Comparison of ENCODE assay signal across 15 mouse cellular contexts in the genomic region with DNA sequence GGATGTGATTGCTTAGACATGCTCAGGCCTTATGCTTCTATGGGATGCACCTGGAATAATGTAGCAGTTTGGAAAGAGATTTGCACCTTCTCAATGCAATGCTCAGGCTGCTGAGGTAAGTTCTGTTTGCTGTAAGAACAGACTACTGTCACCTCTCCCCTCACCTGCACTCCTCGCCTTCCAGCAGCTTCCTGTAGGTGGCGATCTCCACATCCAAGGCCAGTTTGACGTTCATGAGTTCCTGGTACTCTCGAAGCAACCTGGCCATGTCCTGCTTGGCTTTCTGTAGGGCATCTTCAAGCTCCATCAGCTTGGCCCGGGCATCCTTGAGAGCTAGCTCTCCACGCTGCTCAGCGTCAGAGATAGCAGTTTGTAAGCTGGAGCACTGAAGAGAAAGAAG. TPM values are rescaled to one million over a fixed set of nuclear protein-coding genes. Genes with fewer than 3 reads are reported as not detected.
DNase-seq lines count a peak whose midpoint lies in the region; ATAC-seq and TF ChIP-seq lines count a peak whose summit lies in the region.
"Had no signal": no experiment of that assay in that cellular context is flagged by ENCODE, and none has a peak within 500 bp of the region (broad histone marks: within the 10 kb centered on the region; RNA-seq: fewer than 3 reads in every experiment).

No protein-coding gene starts in this region.

- no peak overlapping the region for H3K9ac ChIP-seq in forebrain, postnatal 0 days
- no peak overlapping the region for H3K9ac ChIP-seq in forebrain, embryonic 11.5 days (ENCODE audit: low read length)
- no peak overlapping the region for H3K9ac ChIP-seq in midbrain, postnatal 0 days (replicated peaks; ENCODE audit: low read length, poor library complexity, severe bottlenecking)
- no peak overlapping the region for H3K9ac ChIP-seq in midbrain, embryonic 14.5 days (replicated peaks; ENCODE audit: low read length)
- no peak overlapping the region for H3K9ac ChIP-seq in forebrain, embryonic 16.5 days (replicated peaks; ENCODE audit: low read depth, low read length)
- H3K9ac ChIP-seq: neural tube, embryonic 13.5 days had no signal

- no peak overlapping the region for H3K4me2 ChIP-seq in forebrain, postnatal 0 days (ENCODE audit: low read depth)
- H3K4me2 ChIP-seq in forebrain, embryonic 11.5 days (ENCODE audit: low read depth, low read length, severe bottlenecking): no peak overlapping the region
- no peak overlapping the region for H3K4me2 ChIP-seq in midbrain, postnatal 0 days (ENCODE audit: low read depth, low read length, poor library complexity, severe bottlenecking)
- no peak overlapping the region for H3K4me2 ChIP-seq in midbrain, embryonic 14.5 days (ENCODE audit: low read length)
- H3K4me2 ChIP-seq in forebrain, embryonic 16.5 days (ENCODE audit: low read length): no peak overlapping the region
- H3K4me2 ChIP-seq: neural tube, embryonic 13.5 days had no signal

- WGBS in forebrain, postnatal 0 days: 45% methylated on average over 7 of the region's 7 CpGs
- WGBS in forebrain, embryonic 11.5 days: 44% methylated on average over 7 of the region's 7 CpGs
- 50% methylated on average over 7 of the region's 7 CpGs for WGBS in midbrain, postnatal 0 days
- 54% methylated on average over 7 of the region's 7 CpGs for WGBS in midbrain, embryonic 14.5 days
- WGBS in forebrain, embryonic 16.5 days: 45% methylated on average over 7 of the region's 7 CpGs

- H3K9me3 ChIP-seq in forebrain, postnatal 0 days (ENCODE audit: low read length): no peaks in the 10 kb centered on the region
- H3K9me3 ChIP-seq in forebrain, embryonic 11.5 days (ENCODE audit: control insufficient read depth, low read length): no peaks in the 10 kb centered on the region
- H3K9me3 ChIP-seq in midbrain, postnatal 0 days (ENCODE audit: low read length): no peaks in the 10 kb centered on the region
- H3K9me3 ChIP-seq in midbrain, embryonic 14.5 days (ENCODE audit: control insufficient read depth, low read length): no peaks in the 10 kb centered on the region
- no peaks in the 10 kb centered on the region for H3K9me3 ChIP-seq in forebrain, embryonic 16.5 days (ENCODE audit: control insufficient read depth, low read length)
- H3K9me3 ChIP-seq: neural tube, embryonic 13.5 days had no signal

- H3K27ac ChIP-seq in forebrain, postnatal 0 days (ENCODE audit: low read depth, low read length): no peak overlapping the region
- no peak overlapping the region for H3K27ac ChIP-seq in forebrain, embryonic 11.5 days (ENCODE audit: low read depth, low read length)
- no peak overlapping the region for H3K27ac ChIP-seq in midbrain, postnatal 0 days (ENCODE audit: low read depth, low read length)
- H3K27ac ChIP-seq in midbrain, embryonic 14.5 days (replicated peaks; ENCODE audit: low read depth, low read length): no peak overlapping the region
- no peak overlapping the region for H3K27ac ChIP-seq in forebrain, embryonic 16.5 days (ENCODE audit: low read length)
- H3K27ac ChIP-seq: neural tube, embryonic 13.5 days had no signal

- no peak overlapping the region for H3K4me3 ChIP-seq in forebrain, postnatal 0 days (ENCODE audit: low read depth, low read length)
- no peak overlapping the region for H3K4me3 ChIP-seq in forebrain, embryonic 11.5 days (ENCODE audit: low read depth, low read length)
- no peak overlapping the region for H3K4me3 ChIP-seq in midbrain, postnatal 0 days (ENCODE audit: low read depth, low read length)
- H3K4me3 ChIP-seq in midbrain, embryonic 14.5 days (replicated peaks; ENCODE audit: low read depth, low read length): no peak overlapping the region
- no peak overlapping the region for H3K4me3 ChIP-seq in forebrain, embryonic 16.5 days (replicated peaks; ENCODE audit: low read length)
- H3K4me3 ChIP-seq: neural tube, embryonic 13.5 days had no signal

- DNase-seq in forebrain, postnatal 0 days: no peak
- no peak for DNase-seq in forebrain, embryonic 11.5 days (ENCODE audit: low spot score)
- no peak for DNase-seq in midbrain, postnatal 0 days (ENCODE audit: low spot score)
- DNase-seq in midbrain, embryonic 14.5 days: no peak
- DNase-seq in R1 (ENCODE audit: low read depth, low spot score): peak; percentile 27
- peak; percentile 24 for DNase-seq in lung, postnatal 36 days
- DNase-seq: adrenal gland, adult 8-10 months had no signal

- peak; percentile 33; the same call in 1 of the 2 replicates for TF ChIP-seq CTCF in forebrain, postnatal 0 days (IDR thresholded peaks at IDR 0.05; ENCODE audit: low read depth)
- TF ChIP-seq CTCF in midbrain, postnatal 0 days (IDR thresholded peaks at IDR 0.05): peak; percentile 41

- H3K36me3 ChIP-seq in forebrain, postnatal 0 days (ENCODE audit: insufficient read depth): no peaks in the 10 kb centered on the region
- H3K36me3 ChIP-seq in forebrain, embryonic 11.5 days (ENCODE audit: control insufficient read depth, insufficient read depth, low read length): no peaks in the 10 kb centered on the region
- no peaks in the 10 kb centered on the region for H3K36me3 ChIP-seq in midbrain, postnatal 0 days (ENCODE audit: insufficient read depth, low read length)
- no peaks in the 10 kb centered on the region for H3K36me3 ChIP-seq in midbrain, embryonic 14.5 days (ENCODE audit: control insufficient read depth, insufficient read depth, low read length)
- H3K36me3 ChIP-seq in forebrain, embryonic 16.5 days (ENCODE audit: control insufficient read depth, insufficient read depth): no peaks in the 10 kb centered on the region
- H3K36me3 ChIP-seq: neural tube, embryonic 13.5 days had no signal

- H3K4me1 ChIP-seq in forebrain, postnatal 0 days (ENCODE audit: insufficient read depth): no peaks in the 10 kb centered on the region
- no peaks in the 10 kb centered on the region for H3K4me1 ChIP-seq in forebrain, embryonic 11.5 days (replicated peaks; ENCODE audit: control insufficient read depth, insufficient read depth, low read length)
- no peaks in the 10 kb centered on the region for H3K4me1 ChIP-seq in midbrain, postnatal 0 days (ENCODE audit: insufficient read depth, low read length)
- no peaks in the 10 kb centered on the region for H3K4me1 ChIP-seq in midbrain, embryonic 14.5 days (ENCODE audit: control insufficient read depth, insufficient read depth, low read length)
- no peaks in the 10 kb centered on the region for H3K4me1 ChIP-seq in forebrain, embryonic 16.5 days (replicated peaks; ENCODE audit: control insufficient read depth, insufficient read depth, low read length)
- H3K4me1 ChIP-seq: neural tube, embryonic 13.5 days had no signal

- ATAC-seq in forebrain, postnatal 0 days: no peak
- no peak for ATAC-seq in forebrain, embryonic 11.5 days (replicated peaks; ENCODE audit: low FRiP score)
- ATAC-seq in midbrain, postnatal 0 days (ENCODE audit: low FRiP score): no peak
- ATAC-seq in midbrain, embryonic 14.5 days (ENCODE audit: low FRiP score, low TSS enrichment): no peak
- ATAC-seq in monocyte, adult 5-6 weeks (replicated peaks; ENCODE audit: insufficient number of reproducible peaks, low FRiP score, low TSS enrichment, poor library complexity, severe bottlenecking): no peak
- no peak for ATAC-seq in forebrain, embryonic 16.5 days

- H3K27me3 ChIP-seq in forebrain, postnatal 0 days (ENCODE audit: insufficient read depth, low read length): no peaks in the 10 kb centered on the region
- H3K27me3 ChIP-seq in forebrain, embryonic 11.5 days (ENCODE audit: control insufficient read depth, insufficient read depth, low read length): no peaks in the 10 kb centered on the region
- no peaks in the 10 kb centered on the region for H3K27me3 ChIP-seq in midbrain, postnatal 0 days (ENCODE audit: insufficient read depth, low read length)
- H3K27me3 ChIP-seq in midbrain, embryonic 14.5 days (ENCODE audit: control insufficient read depth, insufficient read depth, low read length): no peaks in the 10 kb centered on the region
- no peaks in the 10 kb centered on the region for H3K27me3 ChIP-seq in forebrain, embryonic 16.5 days (replicated peaks; ENCODE audit: control insufficient read depth, insufficient read depth, low read length)
- H3K27me3 ChIP-seq: neural tube, embryonic 13.5 days had no signal

RNA-seq across cellular contexts. Expression of gene Krt90, which starts 5.0 kb away (rescaled TPM):
- total RNA-seq in forebrain, postnatal 0 days (2014; rRNA removed): 0.29 TPM in 1 of 2 replicates, not detected in the other
- polyA plus RNA-seq in forebrain, postnatal 0 days (2015; fragmentation: Nextera tagmentation; extraction: Ambion mirVana): 0.10 and 0.29 TPM in 2 replicates
- polyA plus RNA-seq in forebrain, embryonic 11.5 days (2014; fragmentation: Nextera tagmentation; extraction: Ambion mirVana): 0.21 and 0.41 TPM in 2 replicates
- 0.09 TPM in 1 of 2 replicates, not detected in the other for total RNA-seq in midbrain, postnatal 0 days (2014; rRNA removed)
- polyA plus RNA-seq in midbrain, postnatal 0 days (2015; fragmentation: Nextera tagmentation; extraction: Ambion mirVana): 0.41 and 0.50 TPM in 2 replicates
- polyA plus RNA-seq in midbrain, embryonic 14.5 days (2014; fragmentation: Nextera tagmentation; extraction: Ambion mirVana): 0.08 TPM in 1 of 2 replicates, not detected in the other
- not detected in 3 replicates for total RNA-seq in monocyte, adult 5-6 weeks (2017)
- polyA plus RNA-seq in forebrain, embryonic 16.5 days (2015; fragmentation: Nextera tagmentation; extraction: Ambion mirVana): 0.08 and 0.09 TPM in 2 replicates
- total RNA-seq: adrenal gland, adult 8-10 months; gastrocnemius, adult 18-20 months; hematopoietic stem cell, adult 5-6 weeks; left cerebral cortex, adult 18-20 months; megakaryocyte progenitor cell, adult 5-6 weeks had no signal

RNA-seq across cellular contexts. Expression of gene Krt75, which starts 5.9 kb away (rescaled TPM):
- 0.10 and 0.15 TPM in 2 replicates for total RNA-seq in forebrain, postnatal 0 days (2014; rRNA removed)
- 0.05 and 0.19 TPM in 2 replicates for polyA plus RNA-seq in forebrain, postnatal 0 days (2015; fragmentation: Nextera tagmentation; extraction: Ambion mirVana)
- not detected in 2 replicates for polyA plus RNA-seq in forebrain, embryonic 11.5 days (2014; fragmentation: Nextera tagmentation; extraction: Ambion mirVana)
- 0.05 TPM in 1 of 2 replicates, not detected in the other for total RNA-seq in midbrain, postnatal 0 days (2014; rRNA removed)
- polyA plus RNA-seq in midbrain, postnatal 0 days (2015; fragmentation: Nextera tagmentation; extraction: Ambion mirVana): 0.12 TPM in 2 replicates
- 0.07 and 0.15 TPM in 2 replicates for polyA plus RNA-seq in midbrain, embryonic 14.5 days (2014; fragmentation: Nextera tagmentation; extraction: Ambion mirVana)
- not detected in 3 replicates for total RNA-seq in monocyte, adult 5-6 weeks (2017)
- 0.10 TPM in 1 of 2 replicates, not detected in the other for polyA plus RNA-seq in forebrain, embryonic 16.5 days (2015; fragmentation: Nextera tagmentation; extraction: Ambion mirVana)
- total RNA-seq: adrenal gland, adult 8-10 months; gastrocnemius, adult 18-20 months; hematopoietic stem cell, adult 5-6 weeks; left cerebral cortex, adult 18-20 months; megakaryocyte progenitor cell, adult 5-6 weeks had no signal

RNA-seq across cellular contexts. Expression of gene Krt82, which starts 17.3 kb away (rescaled TPM):
- not detected in 2 replicates for total RNA-seq in forebrain, postnatal 0 days (2014; rRNA removed)
- not detected in 2 replicates for polyA plus RNA-seq in forebrain, postnatal 0 days (2015; fragmentation: Nextera tagmentation; extraction: Ambion mirVana)
- not detected in 2 replicates for polyA plus RNA-seq in forebrain, embryonic 11.5 days (2014; fragmentation: Nextera tagmentation; extraction: Ambion mirVana)
- total RNA-seq in midbrain, postnatal 0 days (2014; rRNA removed): not detected in 2 replicates
- not detected in 2 replicates for polyA plus RNA-seq in midbrain, postnatal 0 days (2015; fragmentation: Nextera tagmentation; extraction: Ambion mirVana)
- polyA plus RNA-seq in midbrain, embryonic 14.5 days (2014; fragmentation: Nextera tagmentation; extraction: Ambion mirVana): not detected in 2 replicates
- not detected in 3 replicates for total RNA-seq in monocyte, adult 5-6 weeks (2017)
- polyA plus RNA-seq in forebrain, embryonic 16.5 days (2015; fragmentation: Nextera tagmentation; extraction: Ambion mirVana): not detected in 2 replicates
- total RNA-seq: adrenal gland, adult 8-10 months; ES-E14; gastrocnemius, adult 18-20 months; hematopoietic stem cell, adult 5-6 weeks; left cerebral cortex, adult 18-20 months; megakaryocyte progenitor cell, adult 5-6 weeks had no signal
- polyA plus RNA-seq: neural tube, embryonic 13.5 days had no signal

RNA-seq across cellular contexts. Expression of gene Krt84, which starts 35.2 kb away (rescaled TPM):
- total RNA-seq in forebrain, postnatal 0 days (2014; rRNA removed): not detected in 2 replicates
- not detected in 2 replicates for polyA plus RNA-seq in forebrain, postnatal 0 days (2015; fragmentation: Nextera tagmentation; extraction: Ambion mirVana)
- not detected in 2 replicates for polyA plus RNA-seq in forebrain, embryonic 11.5 days (2014; fragmentation: Nextera tagmentation; extraction: Ambion mirVana)
- total RNA-seq in midbrain, postnatal 0 days (2014; rRNA removed): not detected in 2 replicates
- not detected in 2 replicates for polyA plus RNA-seq in midbrain, postnatal 0 days (2015; fragmentation: Nextera tagmentation; extraction: Ambion mirVana)
- not detected in 2 replicates for polyA plus RNA-seq in midbrain, embryonic 14.5 days (2014; fragmentation: Nextera tagmentation; extraction: Ambion mirVana)
- total RNA-seq in monocyte, adult 5-6 weeks (2017): not detected in 3 replicates
- not detected in 2 replicates for polyA plus RNA-seq in forebrain, embryonic 16.5 days (2015; fragmentation: Nextera tagmentation; extraction: Ambion mirVana)
- total RNA-seq: adrenal gland, adult 8-10 months; ES-E14; gastrocnemius, adult 18-20 months; hematopoietic stem cell, adult 5-6 weeks; left cerebral cortex, adult 18-20 months; megakaryocyte progenitor cell, adult 5-6 weeks had no signal
- polyA plus RNA-seq: neural tube, embryonic 13.5 days had no signal

RNA-seq across cellular contexts. Expression of gene Gm49425, which starts 50.7 kb away (rescaled TPM):
- not detected in 2 replicates for total RNA-seq in forebrain, postnatal 0 days (2014; rRNA removed)
- not detected in 2 replicates for polyA plus RNA-seq in forebrain, postnatal 0 days (2015; fragmentation: Nextera tagmentation; extraction: Ambion mirVana)
- not detected in 2 replicates for polyA plus RNA-seq in forebrain, embryonic 11.5 days (2014; fragmentation: Nextera tagmentation; extraction: Ambion mirVana)
- not detected in 2 replicates for total RNA-seq in midbrain, postnatal 0 days (2014; rRNA removed)
- polyA plus RNA-seq in midbrain, postnatal 0 days (2015; fragmentation: Nextera tagmentation; extraction: Ambion mirVana): not detected in 2 replicates
- not detected in 2 replicates for polyA plus RNA-seq in midbrain, embryonic 14.5 days (2014; fragmentation: Nextera tagmentation; extraction: Ambion mirVana)
- not detected in 3 replicates for total RNA-seq in monocyte, adult 5-6 weeks (2017)
- not detected in 2 replicates for polyA plus RNA-seq in forebrain, embryonic 16.5 days (2015; fragmentation: Nextera tagmentation; extraction: Ambion mirVana)
- total RNA-seq: adrenal gland, adult 8-10 months; ES-E14; gastrocnemius, adult 18-20 months; hematopoietic stem cell, adult 5-6 weeks; left cerebral cortex, adult 18-20 months had no signal
- polyA plus RNA-seq: neural tube, embryonic 13.5 days had no signal

Comparison
In these comparisons a context has a peak if more than half of its experiments do, and no peak if none do; other contexts are left out.
1. DNase-seq: peak in R1 (single experiment) and lung, postnatal 36 days (single experiment); none in forebrain, postnatal 0 days (single experiment), forebrain, embryonic 11.5 days (single experiment), midbrain, postnatal 0 days (single experiment) and midbrain, embryonic 14.5 days (single experiment).